Mouse (Mus musculus) neural tube, embryonic 14.5 days (tissue): Measurements from ENCODE around the gene Thap8. TPM values are rescaled to one million over a fixed set of nuclear protein-coding genes. Genes with fewer than 3 reads are reported as not detected.

Experiments used
- ATAC-seq: fragments of 200-750 bp; cut with Nextera tagmentation; 2 replicates; pipeline ENCODE4 v1.8.0; 2017; ENCODE audit warnings: low read depth, mild to moderate bottlenecking, moderate TSS enrichment, moderate library complexity
- H3K27ac ChIP-seq: fragments of 300-500 bp; sonication (generic); 2 replicates; pipeline ENCODE4 v1.5.1; 2014; ENCODE audit warnings: low read depth, mild to moderate bottlenecking, control low read depth, low read length, moderate library complexity, mixed read lengths
- H3K27me3 ChIP-seq: fragments of 300-500 bp; sonication (generic); 2 replicates; pipeline ENCODE4 v1.6.1; 2014; ENCODE audit warnings: low read length; ENCODE audit not compliant: control insufficient read depth, insufficient read depth
- H3K36me3 ChIP-seq: fragments of 300-500 bp; sonication (generic); 2 replicates; pipeline ENCODE4 v1.6.1; 2014; ENCODE audit warnings: low read length, mixed read lengths; ENCODE audit not compliant: control insufficient read depth, insufficient read depth
- H3K4me1 ChIP-seq: fragments of 300-500 bp; sonication (generic); 2 replicates; pipeline ENCODE4 v1.6.1; 2014; ENCODE audit warnings: low read length; ENCODE audit not compliant: control insufficient read depth, insufficient read depth
- H3K4me2 ChIP-seq: fragments of 300-500 bp; sonication (generic); 2 replicates; pipeline ENCODE4 v1.6.1; 2014; ENCODE audit warnings: mild to moderate bottlenecking, low read depth, low read length, control low read depth
- H3K4me3 ChIP-seq: fragments of 300-500 bp; sonication (generic); 2 replicates; pipeline ENCODE4 v1.5.1; 2014; ENCODE audit warnings: low read depth, low read length, control low read depth, mixed read lengths
- H3K9ac ChIP-seq: fragments of 300-500 bp; sonication (generic); replicated peaks from 2 replicates; pipeline ENCODE4 v1.6.1; 2014; ENCODE audit warnings: low read depth, mild to moderate bottlenecking, control low read depth, low read length, mixed read lengths
- H3K9me3 ChIP-seq: fragments of 300-500 bp; sonication (generic); 2 replicates; pipeline ENCODE4 v1.6.1; 2016; ENCODE audit warnings: low read length; ENCODE audit not compliant: control insufficient read depth
- WGBS: fragments of 180-500 bp; shearing (Covaris S2); extraction: QIAGEN DNeasy Blood & Tissue Kit; methylation state at CpG from one replicate; pipeline ENCODE4 v1.1.7; 2014; 5-methylcytosine and 5-hydroxymethylcytosine counted together
- polyA plus RNA-seq: library from polyadenylated mRNA; unstranded; fragments of >200 nt; fragmentation: Nextera tagmentation; extraction: Ambion mirVana; gene quantifications from 2 replicates; pipeline ENCODE4 v1.2.1, GENCODE M21; 2014

The Thap8 gene
- polyA plus RNA-seq, 1 experiment from 2014 or later, result 1.0 TPM

DNA sequence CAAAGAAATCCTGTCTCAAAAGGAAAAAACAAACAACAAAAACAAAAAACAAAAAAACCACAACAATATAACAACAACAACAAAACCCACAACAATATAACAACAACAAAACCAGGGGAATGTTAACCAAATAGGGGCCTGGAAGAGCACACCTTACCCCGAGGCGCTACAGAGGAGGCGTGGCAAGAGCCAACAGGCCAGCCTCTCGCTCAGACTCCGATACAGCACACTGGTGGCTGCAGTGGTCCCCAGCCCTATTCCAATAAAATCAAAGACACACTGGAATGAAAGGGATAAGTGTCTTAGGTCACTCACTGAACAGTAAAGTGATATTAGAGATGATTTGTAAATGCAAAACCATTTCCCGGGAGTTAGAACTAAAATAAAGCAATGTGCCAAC, 358 bp upstream of the Thap8 start:
- Histone ChIP-seq H3K4me2 (peak overlapping the region; percentile 72), H3K4me3 (peak overlapping the region; percentile 64), H3K9me3 (no peaks in the 10 kb centered on the region), H3K27me3 (no peaks in the 10 kb centered on the region), H3K36me3 (no peaks in the 10 kb centered on the region), H3K4me1 (0 out of 2 replicates have a peak, but pooled peaks cover 3% of the 10 kb centered on the region), H3K9ac (0 out of 2 replicates have a peak overlapping the region, but pooled peaks have one; percentile 37), H3K27ac (no peak overlapping the region)
- 0% methylated on average over 6 of the region's 6 CpGs for WGBS
- ATAC-seq, result no peak

DNA sequence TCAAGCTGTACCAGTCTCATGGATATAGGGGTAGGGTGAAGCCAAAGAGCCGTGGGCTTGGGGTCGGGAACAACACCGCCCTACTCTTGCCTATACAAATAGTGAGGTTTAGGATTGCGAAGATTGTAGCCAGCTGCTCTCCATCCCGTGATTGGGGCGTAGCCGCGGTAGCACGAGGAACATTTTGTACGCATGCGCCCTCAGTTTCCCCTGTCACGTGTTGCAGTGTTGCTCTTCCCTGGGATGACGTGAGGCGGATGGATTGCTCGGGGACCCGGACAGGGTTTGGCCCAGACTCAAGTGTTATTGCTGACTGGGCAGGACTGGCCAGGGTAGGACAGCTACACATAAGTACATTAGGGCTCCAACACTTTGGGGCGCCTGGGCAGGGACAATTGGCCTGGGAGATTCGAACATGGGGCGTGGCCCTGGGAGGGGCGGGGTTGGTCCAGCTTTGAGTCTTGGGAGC, 810 bp downstream of the Thap8 start:
- under 1% methylated on average over 20 of the region's 20 CpGs for WGBS
- peak overlapping the region; percentile 64 for H3K4me3 ChIP-seq
- ATAC-seq, result peak; percentile 91

DNA sequence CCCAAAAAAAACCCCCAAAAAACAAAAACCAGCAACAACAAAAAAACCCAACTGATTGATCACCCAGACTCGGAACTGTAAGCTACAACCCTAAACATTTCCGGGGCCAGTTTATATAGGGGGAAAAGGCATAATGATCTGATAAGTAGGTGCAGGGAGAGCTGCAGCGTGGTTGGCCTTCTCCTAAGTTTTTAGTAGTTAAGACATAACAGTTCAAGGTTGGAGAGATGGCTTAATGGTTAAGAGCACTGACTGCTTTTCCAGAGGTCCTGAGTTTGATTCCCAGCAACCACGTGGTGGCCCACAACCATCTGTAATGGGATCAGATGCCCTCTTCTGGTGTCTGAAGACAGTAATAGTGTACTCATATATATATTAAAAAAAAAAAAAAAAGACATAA, 1.6 kb downstream of the Thap8 start:
- 87% methylated on average over 4 of the region's 4 CpGs for WGBS
- ATAC-seq, result no peak
- no peak overlapping the region; the same call in 1 of the 2 replicates for H3K27ac ChIP-seq
- no peaks in the 10 kb centered on the region for H3K36me3 ChIP-seq
- no peaks in the 10 kb centered on the region for H3K9me3 ChIP-seq
- no peak overlapping the region for H3K4me2 ChIP-seq
- 0 out of 2 replicates have a peak, but pooled peaks cover 3% of the 10 kb centered on the region for H3K4me1 ChIP-seq
- no peaks in the 10 kb centered on the region for H3K27me3 ChIP-seq
- no peak overlapping the region for H3K4me3 ChIP-seq
- no peak overlapping the region for H3K9ac ChIP-seq

More for the DNA sequence above, 810 bp downstream of the Thap8 start:
- no peaks in the 10 kb centered on the region for H3K27me3 ChIP-seq
- H3K9me3 ChIP-seq, result no peaks in the 10 kb centered on the region
- H3K9ac ChIP-seq, result peak overlapping the region; percentile 17
- H3K36me3 ChIP-seq, result no peaks in the 10 kb centered on the region
- peak overlapping the region; percentile 88 for H3K27ac ChIP-seq
- 0 out of 2 replicates have a peak, but pooled peaks cover 3% of the 10 kb centered on the region for H3K4me1 ChIP-seq
- H3K4me2 ChIP-seq, result peak overlapping the region; percentile 72

DNA sequence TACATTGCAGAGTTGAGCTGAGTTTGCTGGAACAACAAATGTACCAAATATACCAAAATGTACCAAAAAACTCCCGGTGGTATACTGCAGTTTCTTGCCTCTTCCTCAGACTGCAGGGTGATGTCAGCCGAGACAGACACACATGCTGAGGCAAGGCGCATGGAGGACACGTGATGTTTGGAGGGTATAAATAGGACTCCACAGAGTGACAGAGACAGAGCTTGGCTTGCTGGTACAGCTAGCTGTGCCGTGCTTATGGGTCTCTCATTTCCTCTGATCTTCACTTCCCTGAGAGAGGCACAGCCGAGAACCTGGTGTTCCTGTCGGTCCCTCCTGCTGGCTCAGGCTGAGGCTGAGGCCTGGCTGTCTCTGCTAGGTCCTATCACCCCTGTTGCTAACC, 2.8 kb downstream of the Thap8 start:
- no peaks in the 10 kb centered on the region for H3K9me3 ChIP-seq
- no peak for ATAC-seq
- H3K4me2 ChIP-seq, result no peak overlapping the region
- H3K27me3 ChIP-seq, result no peaks in the 10 kb centered on the region
- no peak overlapping the region for H3K4me3 ChIP-seq
- H3K9ac ChIP-seq, result no peak overlapping the region
- WGBS, result 80% methylated on average over 7 of the region's 7 CpGs
- H3K27ac ChIP-seq, result no peak overlapping the region
- 0 out of 2 replicates have a peak, but pooled peaks cover 3% of the 10 kb centered on the region for H3K4me1 ChIP-seq
- H3K36me3 ChIP-seq, result no peaks in the 10 kb centered on the region

DNA sequence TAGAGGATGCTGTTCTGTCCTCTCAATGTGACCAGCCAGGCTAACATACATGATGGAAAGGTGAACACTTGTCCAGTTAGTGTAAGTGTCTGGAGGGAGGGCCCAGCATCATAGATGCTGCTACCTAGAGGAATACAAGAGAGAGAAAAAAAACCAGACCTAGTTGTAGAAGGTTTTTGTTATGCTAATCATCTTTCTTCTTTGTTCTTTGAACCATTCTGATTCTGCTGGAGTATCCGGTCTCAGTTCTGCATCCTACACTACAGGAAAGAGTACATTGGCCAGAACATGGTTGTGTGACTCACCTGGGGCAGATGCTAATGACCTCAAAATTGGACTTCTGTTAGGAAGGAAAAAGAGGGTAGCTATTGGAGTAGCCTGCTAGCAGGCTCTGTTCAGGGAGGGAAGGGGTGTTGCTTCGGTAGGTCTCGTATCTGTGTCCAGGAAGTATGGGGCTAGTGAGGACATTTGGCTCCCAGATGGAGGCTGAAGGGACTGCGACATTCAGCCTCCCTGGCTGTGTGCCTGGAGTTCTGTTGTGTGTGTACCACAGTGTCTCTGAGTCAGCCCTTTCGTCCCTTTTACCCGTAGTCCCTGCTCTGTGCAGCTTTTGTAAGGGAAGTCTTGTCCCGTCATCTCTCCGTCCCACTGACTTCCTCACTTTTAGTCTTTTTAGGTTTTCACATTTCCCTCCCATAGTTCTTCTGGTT, 7.0 kb downstream of the Thap8 start:
- Histone ChIP-seq H3K27me3 (no peaks in the 10 kb centered on the region), H3K4me3 (no peak overlapping the region), H3K4me2 (no peak overlapping the region), H3K36me3 (no peaks in the 10 kb centered on the region), H3K27ac (no peak overlapping the region), H3K9me3 (no peaks in the 10 kb centered on the region), H3K9ac (no peak overlapping the region), H3K4me1 (no peaks in the 10 kb centered on the region)
- WGBS, result 63% methylated on average over 8 of the region's 8 CpGs
- ATAC-seq, result no peak

DNA sequence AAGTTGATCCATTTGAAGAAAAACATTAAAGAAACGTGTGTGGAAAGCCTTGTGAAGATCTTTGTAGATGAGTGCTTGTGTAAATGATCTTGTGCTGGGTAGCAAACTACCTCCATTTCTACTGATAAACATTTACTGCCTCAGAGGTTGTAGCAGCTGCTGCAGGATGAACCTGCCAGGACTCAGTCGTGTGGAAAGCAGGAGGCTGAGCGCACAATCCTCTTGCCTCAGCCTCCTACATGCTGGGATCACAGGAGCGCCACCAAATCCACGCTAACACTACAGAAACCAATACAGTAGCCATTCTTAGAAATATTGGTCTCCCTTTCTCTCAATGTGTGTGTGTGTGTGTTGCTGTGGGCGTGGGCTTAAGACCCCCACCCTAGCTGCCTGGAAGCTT, 8.2 kb downstream of the Thap8 start:
- WGBS, result 67% methylated on average over 6 of the region's 6 CpGs
- H3K9me3 ChIP-seq, result no peaks in the 10 kb centered on the region
- ATAC-seq, result no peak
- H3K4me2 ChIP-seq, result no peak overlapping the region
- H3K4me3 ChIP-seq, result no peak overlapping the region
- no peak overlapping the region for H3K9ac ChIP-seq
- H3K27me3 ChIP-seq, result no peaks in the 10 kb centered on the region
- no peak overlapping the region for H3K27ac ChIP-seq
- no peaks in the 10 kb centered on the region for H3K36me3 ChIP-seq
- H3K4me1 ChIP-seq, result peaks cover 9% of the 10 kb centered on the region

DNA sequence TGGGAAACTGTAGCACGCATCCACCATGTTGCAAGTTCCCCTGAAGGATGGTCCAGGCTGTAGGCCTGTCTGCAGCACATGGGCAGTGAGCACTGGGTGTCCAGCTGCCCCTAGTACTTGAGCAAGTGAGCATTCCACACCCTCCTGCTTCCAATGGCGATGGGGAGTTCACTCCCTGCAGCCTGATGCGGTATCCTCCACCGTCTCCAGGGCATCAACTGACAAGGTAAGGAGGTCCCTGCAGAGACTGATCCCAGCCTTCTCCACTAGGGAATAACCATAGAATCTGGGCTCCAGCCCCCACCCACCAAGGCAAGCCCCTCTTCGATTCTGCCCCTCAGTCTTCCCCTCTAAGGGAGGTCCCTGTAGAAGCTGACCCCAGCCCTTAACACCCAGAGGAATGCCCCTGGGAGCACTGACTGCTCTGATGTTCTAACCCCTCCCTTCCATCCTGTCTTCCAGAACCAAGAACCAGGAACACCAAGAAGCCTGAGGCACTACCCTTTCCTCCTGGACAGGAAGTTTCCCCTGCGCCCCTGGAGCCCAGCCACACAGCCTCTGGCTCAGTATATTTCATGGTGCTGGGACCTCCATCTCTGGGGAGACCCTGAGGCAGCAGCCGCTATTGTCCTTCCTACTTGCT, 9.3 kb downstream of the Thap8 start:
- H3K4me2 ChIP-seq, result no peak overlapping the region
- no peak overlapping the region for H3K4me3 ChIP-seq
- peaks cover 6% of the 10 kb centered on the region for H3K36me3 ChIP-seq
- no peak for ATAC-seq
- H3K9ac ChIP-seq, result no peak overlapping the region
- H3K4me1 ChIP-seq, result peaks cover 15% of the 10 kb centered on the region
- WGBS, result 61% methylated on average over 7 of the region's 7 CpGs
- no peaks in the 10 kb centered on the region for H3K27me3 ChIP-seq
- no peak overlapping the region for H3K27ac ChIP-seq
- no peaks in the 10 kb centered on the region for H3K9me3 ChIP-seq

DNA sequence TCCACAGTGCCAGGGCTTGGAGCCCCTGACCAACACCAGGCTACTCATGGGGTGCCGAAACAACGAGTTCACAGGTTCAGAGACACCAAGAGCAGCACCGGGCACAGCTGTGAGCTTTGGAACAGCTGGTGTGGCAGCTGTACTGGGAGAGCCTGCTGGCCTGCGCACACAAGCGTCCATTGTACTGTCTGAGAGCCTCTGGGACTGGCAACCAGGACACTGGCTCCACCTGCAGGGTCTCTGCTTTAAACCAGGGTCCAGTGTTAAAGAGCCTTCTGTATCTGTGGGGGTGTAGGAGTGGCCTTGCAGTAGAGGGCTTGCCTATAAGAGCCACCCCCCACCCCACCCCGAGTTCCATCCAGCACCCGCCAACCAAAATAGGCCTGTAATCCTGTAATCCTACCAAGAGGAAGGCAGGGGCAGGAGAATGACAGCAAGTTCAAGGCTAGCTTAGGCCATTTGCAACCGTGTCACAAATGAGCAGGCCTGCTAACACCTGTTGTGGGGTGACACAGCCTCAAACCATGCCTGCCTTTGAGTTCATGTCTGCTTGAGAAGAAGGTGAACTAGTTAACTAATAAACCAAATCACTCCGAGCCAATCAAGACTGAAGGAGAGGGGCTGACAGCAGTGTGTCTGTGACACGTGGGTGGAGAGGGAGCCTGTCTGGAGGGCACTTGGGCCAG, 10.0 kb downstream of the Thap8 start:
- Histone ChIP-seq H3K27me3 (no peaks in the 10 kb centered on the region), H3K9me3 (no peaks in the 10 kb centered on the region), H3K4me1 (peaks cover 19% of the 10 kb centered on the region), H3K4me3 (no peak overlapping the region), H3K4me2 (no peak overlapping the region), H3K27ac (no peak overlapping the region), H3K9ac (no peak overlapping the region), H3K36me3 (peaks cover 9% of the 10 kb centered on the region)
- ATAC-seq, result peak; percentile 16; the same call in 1 of the 2 replicates
- 56% methylated on average over 10 of the region's 10 CpGs for WGBS
